Comparison of ENCODE assay signal across 14 mouse cellular contexts in genomic region chr7:100915204-100915603, GRCm38 (mm10). TPM values are rescaled to one million over a fixed set of nuclear protein-coding genes. Genes with fewer than 3 reads are reported as not detected.
DNase-seq lines count a peak whose midpoint lies in the region; ATAC-seq lines count a peak whose summit lies in the region.
"Had no signal": no experiment of that assay in that cellular context is flagged by ENCODE, and none has a peak within 500 bp of the region (broad histone marks: within the 10 kb centered on the region; RNA-seq: fewer than 3 reads in every experiment).

No protein-coding gene starts in this region.

- no peaks in the 10 kb centered on the region for H3K9me3 ChIP-seq in heart, embryonic 11.5 days (replicated peaks; ENCODE audit: control insufficient read depth, low read length)
- H3K9me3 ChIP-seq in lung, embryonic 16.5 days (ENCODE audit: control insufficient read depth, low read length), result no peaks in the 10 kb centered on the region
- no peaks in the 10 kb centered on the region for H3K9me3 ChIP-seq in limb, embryonic 10.5 days (replicated peaks)
- H3K9me3 ChIP-seq: lung, embryonic 15.5 days had no signal

- peaks cover 91% of the 10 kb centered on the region for H3K4me1 ChIP-seq in heart, embryonic 11.5 days (ENCODE audit: control insufficient read depth, insufficient read depth, low read length)
- peaks cover 75% of the 10 kb centered on the region for H3K4me1 ChIP-seq in lung, embryonic 16.5 days (replicated peaks; ENCODE audit: control insufficient read depth, insufficient read depth, low read length)
- peaks cover 78% of the 10 kb centered on the region for H3K4me1 ChIP-seq in limb, embryonic 10.5 days

- 69% methylated on average over 5 of the region's 5 CpGs for WGBS in heart, embryonic 11.5 days (ENCODE audit: insufficient replicate concordance)
- 75% methylated on average over 5 of the region's 5 CpGs for WGBS in lung, embryonic 16.5 days
- WGBS in limb, embryonic 10.5 days, result 85% methylated on average over 5 of the region's 5 CpGs

- no peak overlapping the region for H3K4me3 ChIP-seq in heart, embryonic 11.5 days (ENCODE audit: low read depth, low read length)
- H3K4me3 ChIP-seq in lung, embryonic 16.5 days (ENCODE audit: low read length), result no peak overlapping the region
- no peak overlapping the region for H3K4me3 ChIP-seq in limb, embryonic 10.5 days
- H3K4me3 ChIP-seq: lung, embryonic 15.5 days had no signal

- no peaks in the 10 kb centered on the region for H3K27me3 ChIP-seq in heart, embryonic 11.5 days (ENCODE audit: control insufficient read depth, insufficient read depth, low read length)
- H3K27me3 ChIP-seq in lung, embryonic 16.5 days (ENCODE audit: control insufficient read depth, insufficient read depth, low read depth, low read length), result no peaks in the 10 kb centered on the region
- no peaks in the 10 kb centered on the region for H3K27me3 ChIP-seq in limb, embryonic 10.5 days (ENCODE audit: low read depth, poor library complexity, severe bottlenecking)
- H3K27me3 ChIP-seq: lung, embryonic 15.5 days had no signal

- H3K36me3 ChIP-seq in heart, embryonic 11.5 days (ENCODE audit: control insufficient read depth, insufficient read depth, low read length), result peaks cover 2% of the 10 kb centered on the region; the same call in 1 of the 2 replicates
- peaks cover 12% of the 10 kb centered on the region for H3K36me3 ChIP-seq in lung, embryonic 16.5 days (ENCODE audit: control insufficient read depth, insufficient read depth, low read length)
- peaks cover 74% of the 10 kb centered on the region for H3K36me3 ChIP-seq in limb, embryonic 10.5 days

- no peak for DNase-seq in heart, adult 8-10 months (ENCODE audit: low spot score)
- DNase-seq in lung, postnatal 4 days, result no peak
- DNase-seq in limb, embryonic 10.5 days (ENCODE audit: low spot score), result no peak
- DNase-seq in ovary, postnatal 36 days (ENCODE audit: low spot score), result no peak
- no peak for DNase-seq in cerebellum, postnatal 4 days (ENCODE audit: low spot score in 2 of 2)
- DNase-seq: kidney, adult 18-20 months; kidney, postnatal 4 days; right cerebral cortex, postnatal 25 days; thymus, adult 18-20 months had no signal

- no peak overlapping the region for H3K4me2 ChIP-seq in heart, embryonic 11.5 days
- H3K4me2 ChIP-seq in lung, embryonic 16.5 days (ENCODE audit: low read depth, low read length), result no peak overlapping the region
- H3K4me2 ChIP-seq: lung, embryonic 15.5 days had no signal

- no peak for ATAC-seq in heart, embryonic 11.5 days (replicated peaks; ENCODE audit: insufficient number of reproducible peaks, low FRiP score, low TSS enrichment)
- ATAC-seq in lung, embryonic 16.5 days (ENCODE audit: low read depth), result no peak
- ATAC-seq: CD4-positive, CD25-positive, alpha-beta regulatory T cell, adult 4 months had no signal

- H3K27ac ChIP-seq in heart, embryonic 11.5 days (ENCODE audit: low read depth, low read length), result no peak overlapping the region
- no peak overlapping the region for H3K27ac ChIP-seq in lung, embryonic 16.5 days (ENCODE audit: low read length)
- H3K27ac ChIP-seq in limb, embryonic 10.5 days, result 0 out of 2 replicates have a peak overlapping the region, but pooled peaks have one; percentile 7
- H3K27ac ChIP-seq: lung, embryonic 15.5 days had no signal

- H3K9ac ChIP-seq in heart, embryonic 11.5 days (ENCODE audit: low read depth, low read length), result peak overlapping the region; percentile 16; the same call in 1 of the 2 replicates
- 0 out of 2 replicates have a peak overlapping the region, but pooled peaks have one; percentile 21 for H3K9ac ChIP-seq in lung, embryonic 16.5 days (ENCODE audit: low read length)
- H3K9ac ChIP-seq: lung, embryonic 15.5 days had no signal

RNA-seq across cellular contexts. Expression of gene Arhgef17, which starts 16.7 kb away (rescaled TPM):
- polyA plus RNA-seq in heart, embryonic 11.5 days (2014; fragmentation: Nextera tagmentation; extraction: Ambion mirVana), result 8.5 and 8.8 TPM in 2 replicates
- total RNA-seq in heart, adult 8-10 months (2022), result 10 to 100 TPM; 25.0 to 36.6 (median 28.1) TPM
- polyA plus RNA-seq in lung, embryonic 16.5 days (2015; fragmentation: Nextera tagmentation; extraction: Ambion mirVana), result 10.6 and 11.8 TPM in 2 replicates
- 9.6 and 11.0 TPM in 2 replicates for polyA plus RNA-seq in limb, embryonic 10.5 days (2016; fragmentation: Nextera tagmentation; extraction: Ambion mirVana)
- polyA plus RNA-seq: CD4-positive, CD25-positive, alpha-beta regulatory T cell, adult 4 months had no signal

RNA-seq across cellular contexts. Expression of gene Relt, which starts 52.0 kb away (rescaled TPM):
- polyA plus RNA-seq in heart, embryonic 11.5 days (2014; fragmentation: Nextera tagmentation; extraction: Ambion mirVana), result 2.3 and 3.0 TPM in 2 replicates
- 1 to 10 TPM; 3.8 to 4.1 (median 3.9) TPM for total RNA-seq in heart, adult 8-10 months (2022)
- 3.0 and 3.8 TPM in 2 replicates for polyA plus RNA-seq in lung, embryonic 16.5 days (2015; fragmentation: Nextera tagmentation; extraction: Ambion mirVana)
- 5.9 and 7.9 TPM in 2 replicates for polyA plus RNA-seq in limb, embryonic 10.5 days (2016; fragmentation: Nextera tagmentation; extraction: Ambion mirVana)

RNA-seq across cellular contexts. Expression of gene P2ry6, which starts 59.2 kb away (rescaled TPM):
- polyA plus RNA-seq in heart, embryonic 11.5 days (2014; fragmentation: Nextera tagmentation; extraction: Ambion mirVana), result 2.1 and 2.8 TPM in 2 replicates
- 1 to 10 TPM; 2.7 to 4.0 (median 3.3) TPM for total RNA-seq in heart, adult 8-10 months (2022)
- 9.1 and 10.1 TPM in 2 replicates for polyA plus RNA-seq in lung, embryonic 16.5 days (2015; fragmentation: Nextera tagmentation; extraction: Ambion mirVana)
- 1.1 and 1.6 TPM in 2 replicates for polyA plus RNA-seq in limb, embryonic 10.5 days (2016; fragmentation: Nextera tagmentation; extraction: Ambion mirVana)
- total RNA-seq: common myeloid progenitor, adult 5-6 weeks had no signal
- polyA plus RNA-seq: CD4-positive, CD25-positive, alpha-beta regulatory T cell, adult 4 months had no signal
